Mouse (Mus musculus) myocyte (in vitro differentiated cells): Measurements from ENCODE around the gene Clec1a. TPM values are rescaled to one million over a fixed set of nuclear protein-coding genes. Genes with fewer than 3 reads are reported as not detected.

Experiments
- H3K27me3 ChIP-seq: one replicate; pipeline ENCODE4 v1.6.1; 2011; ENCODE audit not compliant: control insufficient read depth, insufficient read depth, insufficient read length
- H3K36me3 ChIP-seq: one replicate; pipeline ENCODE4 v1.6.1; 2011; ENCODE audit not compliant: control insufficient read depth, insufficient read depth
- H3K4me2 ChIP-seq: one replicate; pipeline ENCODE4 v1.6.1; 2011; ENCODE audit warnings: low read depth, control low read depth
- H3K4me3 ChIP-seq: one replicate; pipeline ENCODE4 v1.5.1; 2011; ENCODE audit warnings: mild to moderate bottlenecking, control low read depth, moderate library complexity
- H3K79me2 ChIP-seq: one replicate; pipeline ENCODE4 v1.6.1; 2011; ENCODE audit not compliant: control insufficient read depth, insufficient read depth
- H3ac ChIP-seq: one replicate; pipeline ENCODE4 v1.6.1; 2011; ENCODE audit not compliant: control insufficient read depth, insufficient read length
- CEBPB ChIP-seq: IDR thresholded peaks from 2 replicates; pipeline ENCODE4 v1.6.1; 2011; ENCODE audit warnings: mild to moderate bottlenecking, moderate library complexity; ENCODE audit not compliant: poor library complexity, insufficient read depth, severe bottlenecking
- E2F4 ChIP-seq: IDR thresholded peaks from one replicate; pipeline ENCODE4 v1.6.1; 2011; ENCODE audit warnings: mild to moderate bottlenecking, control low read depth, moderate library complexity; ENCODE audit not compliant: insufficient read depth
- MAX ChIP-seq: IDR thresholded peaks from one replicate; pipeline ENCODE4 v1.6.1; 2011; ENCODE audit warnings: low read depth, mild to moderate bottlenecking, control low read depth
- MYOD1 ChIP-seq, 3 experiments: IDR thresholded peaks; one replicate each; pipeline ENCODE4 v1.6.1; 2011; ENCODE audit warnings: control low read depth in 2 of 3, low read depth in 2 of 3, mild to moderate bottlenecking in 2 of 3, moderate library complexity in 1 of 3; ENCODE audit not compliant: insufficient read length in 2 of 3, control insufficient read depth in 1 of 3
- MYOG ChIP-seq, 3 experiments: IDR thresholded peaks; one replicate each; pipeline ENCODE4 v1.6.1; 2011; ENCODE audit warnings: control low read depth in 2 of 3, low read depth in 2 of 3, mild to moderate bottlenecking in 2 of 3; ENCODE audit not compliant: insufficient read length in 2 of 3, control insufficient read depth in 1 of 3, insufficient read depth in 1 of 3
- POLR2A ChIP-seq: IDR thresholded peaks from one replicate; pipeline ENCODE4 v1.6.1; 2011; ENCODE audit warnings: low read depth, mild to moderate bottlenecking, control low read depth, moderate library complexity; ENCODE audit not compliant: insufficient read length
- POLR2AphosphoS2 ChIP-seq: IDR thresholded peaks from one replicate; pipeline ENCODE4 v1.6.1; 2011; ENCODE audit warnings: low read depth, control low read depth; ENCODE audit not compliant: insufficient read length
- REST ChIP-seq: IDR thresholded peaks from one replicate; pipeline ENCODE4 v1.6.1; 2011; ENCODE audit warnings: mild to moderate bottlenecking, control low read depth, moderate library complexity; ENCODE audit not compliant: insufficient read depth, insufficient read length
- SRF ChIP-seq: IDR thresholded peaks from one replicate; pipeline ENCODE4 v1.6.1; 2011; ENCODE audit warnings: low read depth; ENCODE audit not compliant: control insufficient read depth, insufficient read length
- TCF12 ChIP-seq: IDR thresholded peaks from one replicate; pipeline ENCODE4 v1.6.1; 2011; ENCODE audit warnings: mild to moderate bottlenecking, control low read depth; ENCODE audit not compliant: poor library complexity, insufficient read depth, severe bottlenecking
- TCF3 ChIP-seq: IDR thresholded peaks from one replicate; pipeline ENCODE4 v1.6.1; 2011; ENCODE audit warnings: low read depth, control low read depth; ENCODE audit not compliant: insufficient read length
- USF1 ChIP-seq: IDR thresholded peaks from one replicate; pipeline ENCODE4 v1.6.1; 2011; ENCODE audit warnings: low read depth, mild to moderate bottlenecking, control low read depth, moderate library complexity
- polyA plus RNA-seq: library from polyadenylated mRNA; unstranded; fragments of >200 nt; fragmentation: generic; extraction: Trizol; gene quantifications from one replicate; pipeline ENCODE4 v1.2.1, GENCODE M21; 2012; ENCODE audit warnings: missing spikeins

The Clec1a gene
- polyA plus RNA-seq, 1 experiment = 0.13 TPM

DNA sequence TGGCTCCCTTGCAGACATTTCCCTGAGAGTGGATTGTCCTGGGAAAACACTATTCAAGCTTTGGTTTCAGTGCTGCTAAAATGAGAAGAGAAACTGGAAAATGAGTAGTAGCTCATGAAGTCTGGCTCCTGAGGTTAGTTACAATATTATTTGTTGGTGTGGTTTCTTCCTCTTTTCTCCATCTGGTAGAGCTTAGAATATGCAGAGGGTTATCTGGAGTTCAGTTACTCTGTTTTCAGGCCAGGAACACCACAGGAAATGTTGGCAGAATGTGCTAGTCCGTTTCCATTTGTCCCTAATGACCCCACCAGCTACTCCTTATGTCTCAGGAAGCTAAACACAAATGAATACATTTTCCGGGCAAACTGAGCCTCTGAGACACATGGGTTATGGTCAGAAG is 44.5 kb downstream of the Clec1a start:
- no peak for TF ChIP-seq TCF3
- no peak for TF ChIP-seq MAX
- Histone ChIP-seq H3K27me3 (no peaks in the 10 kb centered on the region), H3K4me2 (no peak overlapping the region), H3ac (no peak overlapping the region), H3K79me2 (no peaks in the 10 kb centered on the region), H3K4me3 (no peak overlapping the region), H3K36me3 (no peaks in the 10 kb centered on the region)

DNA sequence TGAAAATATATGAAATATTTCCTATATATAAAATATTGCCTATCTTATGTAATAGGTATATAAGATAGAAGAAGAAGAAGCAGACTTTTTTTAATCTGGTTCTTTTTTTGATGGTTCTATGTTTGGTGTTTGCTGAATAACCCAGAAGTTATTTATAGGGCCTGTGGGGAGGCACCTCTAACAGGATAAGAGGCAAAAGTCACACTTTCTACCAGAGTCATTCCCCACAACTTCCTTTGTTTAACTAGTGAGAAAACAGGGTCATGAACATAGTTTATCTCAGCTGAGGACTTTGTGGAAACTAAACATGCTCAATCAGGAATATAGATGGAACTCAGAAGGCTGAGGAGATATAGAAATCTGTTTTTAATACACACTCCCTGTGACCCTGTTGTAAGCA is 45.8 kb downstream of the Clec1a start:
- TF ChIP-seq E2F4 (no peak), MYOG (IDR thresholded peaks at IDR 0.05; ENCODE audit: control insufficient read depth in 1 of 3, insufficient read depth in 1 of 3, insufficient read length in 2 of 3, low read depth in 2 of 3) (no peak), REST (no peak), POLR2AphosphoS2 (no peak), MAX (no peak), MYOD1 (IDR thresholded peaks at IDR 0.05; ENCODE audit: control insufficient read depth in 1 of 3, insufficient read length in 2 of 3, low read depth in 2 of 3) (no peak), USF1 (no peak), POLR2A (no peak), TCF12 (no peak), CEBPB (no peak), SRF (no peak), TCF3 (no peak)
- Histone ChIP-seq H3K36me3 (no peaks in the 10 kb centered on the region), H3K4me2 (no peak overlapping the region), H3ac (no peak overlapping the region), H3K79me2 (no peaks in the 10 kb centered on the region), H3K4me3 (no peak overlapping the region), H3K27me3 (no peaks in the 10 kb centered on the region)

DNA sequence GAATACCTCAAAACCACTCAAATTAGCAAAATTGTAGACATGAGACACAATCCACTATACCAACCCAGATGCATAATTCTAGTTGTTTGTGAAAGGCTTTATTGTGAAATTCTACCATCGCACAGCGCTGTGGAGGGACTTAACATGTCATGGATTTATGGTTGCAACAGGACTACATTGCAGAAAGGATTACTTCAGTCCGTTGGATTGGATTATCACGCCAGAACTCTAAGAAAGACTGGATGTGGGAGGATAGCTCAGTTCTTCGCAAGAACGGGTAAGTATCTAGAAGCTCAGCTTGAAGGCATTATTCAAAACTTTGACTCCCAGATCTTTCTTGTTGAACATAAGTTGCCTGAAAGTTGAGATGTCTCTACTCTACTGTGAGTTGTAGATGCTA is 48.4 kb downstream of the Clec1a start:
- Histone ChIP-seq H3K4me2 (no peak overlapping the region), H3K79me2 (no peaks in the 10 kb centered on the region), H3K36me3 (no peaks in the 10 kb centered on the region), H3ac (no peak overlapping the region), H3K4me3 (no peak overlapping the region), H3K27me3 (no peaks in the 10 kb centered on the region)
- no peak for TF ChIP-seq E2F4
- TF ChIP-seq POLR2A = no peak
- TF ChIP-seq TCF12 = no peak
- no peak for TF ChIP-seq USF1
- no peak for TF ChIP-seq SRF
- no peak for TF ChIP-seq POLR2AphosphoS2

DNA sequence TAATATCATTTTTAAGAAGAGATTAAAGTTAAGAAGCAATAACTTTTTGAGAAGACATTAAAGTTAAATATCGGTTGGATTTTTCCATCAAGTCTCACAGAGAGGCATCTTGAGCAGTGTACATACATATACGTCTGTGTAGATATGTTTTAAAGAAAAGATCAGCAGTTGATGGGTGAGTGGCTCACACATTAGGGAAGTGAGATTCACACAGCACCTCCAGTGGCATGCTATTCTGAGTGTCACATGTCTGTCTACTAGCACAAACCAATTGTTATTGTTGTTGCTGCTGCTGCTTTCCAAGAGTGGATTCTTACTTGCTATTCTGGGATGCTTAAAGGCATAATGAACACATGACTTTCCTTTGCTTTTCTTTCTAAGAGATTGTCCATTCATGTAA is 49.4 kb downstream of the Clec1a start:
- Histone ChIP-seq H3K4me3 (no peak overlapping the region), H3K4me2 (no peak overlapping the region), H3K36me3 (no peaks in the 10 kb centered on the region), H3K27me3 (no peaks in the 10 kb centered on the region), H3ac (no peak overlapping the region), H3K79me2 (no peaks in the 10 kb centered on the region)
- TF ChIP-seq TCF12 (no peak), SRF (no peak), MYOG (IDR thresholded peaks at IDR 0.05; ENCODE audit: control insufficient read depth in 1 of 3, insufficient read depth in 1 of 3, insufficient read length in 2 of 3, low read depth in 2 of 3) (no peak), USF1 (no peak)

DNA sequence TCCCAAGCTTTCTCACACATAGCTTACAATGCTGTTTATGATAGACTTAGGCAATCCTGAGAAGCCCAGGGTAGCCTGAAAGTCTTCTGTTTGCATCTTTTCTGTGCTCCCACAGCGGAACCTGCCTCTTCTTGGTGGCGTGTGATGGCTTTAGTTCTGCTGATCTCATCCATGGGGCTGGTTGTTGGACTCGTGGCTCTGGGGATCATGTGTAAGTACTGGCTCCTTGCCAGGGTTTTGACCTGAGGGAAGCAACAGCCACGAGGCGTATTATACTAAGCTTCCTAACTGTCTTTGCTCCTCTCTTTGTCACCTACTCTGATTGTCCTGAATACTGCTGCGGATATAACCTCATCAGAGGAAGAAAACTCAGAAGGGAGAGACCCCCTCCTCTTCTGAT is 51.9 kb downstream of the Clec1a start:
- Histone ChIP-seq H3K79me2 (no peaks in the 10 kb centered on the region), H3K27me3 (no peaks in the 10 kb centered on the region), H3K4me3 (no peak overlapping the region), H3ac (no peak overlapping the region), H3K36me3 (no peaks in the 10 kb centered on the region), H3K4me2 (no peak overlapping the region)
- TF ChIP-seq MYOD1 (IDR thresholded peaks at IDR 0.05; ENCODE audit: control insufficient read depth in 1 of 3, insufficient read length in 2 of 3, low read depth in 2 of 3) (no peak), CEBPB (no peak), MAX (no peak), E2F4 (no peak), POLR2A (no peak), POLR2AphosphoS2 (no peak), MYOG (IDR thresholded peaks at IDR 0.05; ENCODE audit: control insufficient read depth in 1 of 3, insufficient read depth in 1 of 3, insufficient read length in 2 of 3, low read depth in 2 of 3) (no peak), USF1 (no peak), SRF (no peak), TCF3 (no peak), REST (no peak), TCF12 (no peak)

DNA sequence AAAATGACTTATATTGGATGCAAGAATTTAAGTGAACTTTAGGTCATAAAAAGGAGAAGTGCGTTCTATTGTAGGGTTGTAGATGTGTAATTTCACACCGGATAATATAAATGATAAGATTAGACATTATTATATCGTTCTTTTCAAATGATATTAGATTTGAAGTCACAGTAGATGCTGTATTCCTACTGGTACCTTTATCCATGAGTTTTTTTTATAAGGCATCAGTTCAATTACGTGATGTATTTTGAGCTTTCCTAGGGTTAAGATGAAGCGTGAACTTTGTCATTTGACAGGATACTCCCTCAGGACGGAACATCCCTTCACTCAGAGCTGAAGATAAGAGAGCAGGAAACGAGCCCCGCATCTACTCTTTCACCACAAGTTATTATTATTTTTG is 54.8 kb downstream of the Clec1a start, which contains the start of gene Clec1b:
Clec1b (plus strand) TSS at position 301 of the 400 bp plus-strand sequence.
- H3K4me2 ChIP-seq = no peak within 1 kb of the TSS
- TF ChIP-seq TCF12 (no peak), MAX (no peak), E2F4 (no peak), MYOD1 (IDR thresholded peaks at IDR 0.05; ENCODE audit: control insufficient read depth in 1 of 3, insufficient read length in 2 of 3, low read depth in 2 of 3) (no peak), CEBPB (no peak), MYOG (IDR thresholded peaks at IDR 0.05; ENCODE audit: control insufficient read depth in 1 of 3, insufficient read depth in 1 of 3, insufficient read length in 2 of 3, low read depth in 2 of 3) (no peak), POLR2AphosphoS2 (no peak), POLR2A (no peak), USF1 (no peak), TCF3 (no peak), REST (no peak), SRF (no peak)
- H3ac ChIP-seq = no peak within 1 kb of the TSS
- no peak within 1 kb of the TSS for H3K4me3 ChIP-seq
- H3K36me3 ChIP-seq = no peaks in the 10 kb centered on the region
- no peaks in the 10 kb centered on the region for H3K79me2 ChIP-seq
- H3K27me3 ChIP-seq = no peaks in the 10 kb centered on the region
